Mouse (Mus musculus): ENCODE measurements at regions not wholly inside any gene's neighbourhood (a gene's known extent, or its start where the extent isn't known, plus 50 kb on each side); places are given as distances from the start of the nearest gene placed in this dataset.

- no peak for DNase-seq (ENCODE audit: low spot score)
These were observed 88.8 kb downstream of the Bms1 start for GRCm38 (mm10) chr6:118330496-118330895.

GRCm38 (mm10) chr6:118327458-118327857 is 91.8 kb downstream of the Bms1 start:
- DNase-seq (ENCODE audit: low spot score): no peak

GRCm38 (mm10) chr6:118325681-118326080 is 93.6 kb downstream of the Bms1 start:
- no peak for DNase-seq (ENCODE audit: low spot score)

GRCm38 (mm10) chr6:118324559-118324958 is 94.7 kb downstream of the Bms1 start:
- no peak for DNase-seq (ENCODE audit: low spot score)

GRCm38 (mm10) chr6:118323052-118323451 is 96.2 kb downstream of the Bms1 start:
- DNase-seq (ENCODE audit: low spot score): no peak

- DNase-seq (ENCODE audit: low spot score): no peak
These were observed 96.6 kb downstream of the Bms1 start for GRCm38 (mm10) chr6:118322631-118323030.

- no peak for DNase-seq (ENCODE audit: low spot score)
These were observed 97.2 kb downstream of the Bms1 start for GRCm38 (mm10) chr6:118322061-118322460.

- DNase-seq (ENCODE audit: low spot score): no peak
These were observed 99.2 kb downstream of the Bms1 start for GRCm38 (mm10) chr6:118320021-118320525.

- DNase-seq (ENCODE audit: low spot score): no peak
These were observed 103.4 kb downstream of the Bms1 start for GRCm38 (mm10) chr6:118315881-118316280.

- DNase-seq (ENCODE audit: low spot score): no peak
These were observed 104.2 kb downstream of the Bms1 start for GRCm38 (mm10) chr6:118314941-118315687.

GRCm38 (mm10) chr6:118311081-118311480 is 108.2 kb downstream of the Bms1 start:
- no peak for DNase-seq (ENCODE audit: low spot score)

GRCm38 (mm10) chr6:118309923-118310322 is 109.4 kb downstream of the Bms1 start:
- DNase-seq (ENCODE audit: low spot score): no peak

- no peak for DNase-seq (ENCODE audit: low spot score)
These were observed 110.7 kb downstream of the Bms1 start for GRCm38 (mm10) chr6:118308586-118308985.

- no peak for DNase-seq (ENCODE audit: low spot score)
These were observed 110.0 kb upstream of the Ret start for GRCm38 (mm10) chr6:118307481-118307880.

- DNase-seq (ENCODE audit: low spot score): no peak
These were observed 107.7 kb upstream of the Ret start for GRCm38 (mm10) chr6:118305209-118305608.

- DNase-seq (ENCODE audit: low spot score): no peak
These were observed 105.3 kb upstream of the Ret start for GRCm38 (mm10) chr6:118302783-118303350.

- DNase-seq (ENCODE audit: low spot score): no peak
These were observed 104.6 kb upstream of the Ret start for GRCm38 (mm10) chr6:118301880-118302782.

GRCm38 (mm10) chr6:118300781-118301180 is 103.3 kb upstream of the Ret start:
- DNase-seq (ENCODE audit: low spot score): peak; percentile 39

- DNase-seq (ENCODE audit: low spot score): no peak
These were observed 100.1 kb upstream of the Ret start for GRCm38 (mm10) chr6:118297576-118297975.

GRCm38 (mm10) chr6:118293986-118294385 is 96.5 kb upstream of the Ret start:
- no peak for DNase-seq (ENCODE audit: low spot score)

- no peak for DNase-seq (ENCODE audit: low spot score)
These were observed 95.4 kb upstream of the Ret start for GRCm38 (mm10) chr6:118292928-118293327.

- no peak for DNase-seq (ENCODE audit: low spot score)
These were observed 94.8 kb upstream of the Ret start for GRCm38 (mm10) chr6:118292272-118292671.

- no peak for DNase-seq (ENCODE audit: low spot score)
These were observed 93.9 kb upstream of the Ret start for GRCm38 (mm10) chr6:118291426-118291825.
